Mouse (Mus musculus) cortical plate, adult 2 months (tissue): Measurements from ENCODE around the gene Il17rc. TPM values are rescaled to one million over a fixed set of nuclear protein-coding genes. Genes with fewer than 3 reads are reported as not detected.

ENCODE experiments used
- H3K27ac ChIP-seq: fragments of 200-500 bp; 2 replicates; pipeline ENCODE4 v1.5.1; 2012; ENCODE audit warnings: low read length, control low read depth, inconsistent platforms; ENCODE audit not compliant: insufficient read depth
- H3K4me1 ChIP-seq: fragments of 200-500 bp; 2 replicates; pipeline ENCODE4 v1.6.1; 2011; ENCODE audit warnings: low read length; ENCODE audit not compliant: control insufficient read depth, insufficient read depth
- H3K4me3 ChIP-seq: fragments of 200-500 bp; 2 replicates; pipeline ENCODE4 v1.5.1; 2011; ENCODE audit warnings: mild to moderate bottlenecking, low read length, control low read depth; ENCODE audit not compliant: insufficient read depth
- CTCF ChIP-seq: fragments of 200-500 bp; IDR thresholded peaks from 2 replicates; pipeline ENCODE4 v1.5.1; 2011; ENCODE audit warnings: mild to moderate bottlenecking, control low read depth, low read length; ENCODE audit not compliant: insufficient read depth; ENCODE audit errors: extremely low read depth
- POLR2A ChIP-seq: fragments of 200-500 bp; IDR thresholded peaks from 2 replicates; pipeline ENCODE4 v1.6.1; 2011; ENCODE audit warnings: mild to moderate bottlenecking, low read length, control low read depth; ENCODE audit not compliant: insufficient read depth; ENCODE audit errors: extremely low read depth
- polyA plus RNA-seq: library from polyadenylated mRNA; depleted of rRNA; stranded (reverse); fragments of >200 nt; gene quantifications from 2 replicates; pipeline ENCODE4 v1.2.3, GENCODE M21; 2012

Gene Il17rc
- polyA plus RNA-seq, 1 experiment = 6.9 TPM

DNA sequence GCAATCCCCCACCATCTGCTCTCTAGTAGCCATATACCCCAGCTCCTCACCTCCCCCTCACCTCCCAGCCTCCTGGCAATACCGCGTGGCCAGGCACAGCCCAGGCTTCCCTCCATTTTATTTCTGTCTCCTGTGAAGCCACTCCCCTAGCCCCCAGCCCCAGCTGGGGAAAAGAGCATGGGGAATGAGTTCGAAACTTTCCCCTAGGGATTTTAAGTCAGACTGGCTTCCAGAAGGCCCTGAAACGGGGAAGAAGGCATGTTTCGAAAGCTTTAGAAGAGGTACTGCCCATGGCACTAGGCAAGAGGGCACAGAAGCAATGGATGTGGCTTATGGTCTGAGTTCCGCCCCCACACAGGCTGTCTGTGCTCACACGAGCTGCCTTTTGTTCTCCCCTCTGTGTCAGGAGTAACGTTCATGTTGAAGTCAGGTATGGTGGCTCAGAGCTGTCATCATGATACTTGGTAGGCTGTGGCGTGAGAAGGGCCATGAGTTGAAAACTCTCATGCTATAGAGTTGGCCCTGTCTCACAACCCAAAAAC lies 35.5 kb upstream of the Il17rc start, which contains the start of gene Cidec:
Gene Cidec, minus strand, starts transcription at position 97 of the 542 bp plus-strand sequence.
- TF ChIP-seq POLR2A = no peak
- H3K4me3 ChIP-seq = no peak within 1 kb of the TSS
- no peaks in the 10 kb centered on the region for H3K4me1 ChIP-seq
- H3K27ac ChIP-seq = no peak within 1 kb of the TSS

DNA sequence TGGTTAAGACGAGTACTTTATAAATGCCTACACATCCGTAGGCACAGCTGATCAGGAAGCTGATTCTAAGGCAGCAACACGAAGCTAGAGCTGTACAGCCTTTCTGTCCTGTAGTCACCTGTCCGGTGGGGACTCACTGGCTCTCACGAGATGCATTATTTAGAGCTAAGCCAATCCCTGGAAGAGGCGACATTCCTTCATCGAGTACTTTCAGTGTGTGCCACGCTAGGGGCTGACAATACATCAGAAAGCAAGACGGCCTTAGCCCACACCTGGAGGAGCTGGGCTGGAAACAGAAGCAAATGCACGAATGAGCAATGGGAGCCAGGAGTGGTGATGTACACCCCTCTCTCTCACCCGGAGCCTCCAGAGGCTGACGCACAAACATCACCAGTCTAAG lies 34.1 kb upstream of the Il17rc start:
- no peak for TF ChIP-seq CTCF
- no peak for TF ChIP-seq POLR2A
- Histone ChIP-seq H3K4me1 (no peaks in the 10 kb centered on the region), H3K4me3 (no peak overlapping the region), H3K27ac (no peak overlapping the region)

DNA sequence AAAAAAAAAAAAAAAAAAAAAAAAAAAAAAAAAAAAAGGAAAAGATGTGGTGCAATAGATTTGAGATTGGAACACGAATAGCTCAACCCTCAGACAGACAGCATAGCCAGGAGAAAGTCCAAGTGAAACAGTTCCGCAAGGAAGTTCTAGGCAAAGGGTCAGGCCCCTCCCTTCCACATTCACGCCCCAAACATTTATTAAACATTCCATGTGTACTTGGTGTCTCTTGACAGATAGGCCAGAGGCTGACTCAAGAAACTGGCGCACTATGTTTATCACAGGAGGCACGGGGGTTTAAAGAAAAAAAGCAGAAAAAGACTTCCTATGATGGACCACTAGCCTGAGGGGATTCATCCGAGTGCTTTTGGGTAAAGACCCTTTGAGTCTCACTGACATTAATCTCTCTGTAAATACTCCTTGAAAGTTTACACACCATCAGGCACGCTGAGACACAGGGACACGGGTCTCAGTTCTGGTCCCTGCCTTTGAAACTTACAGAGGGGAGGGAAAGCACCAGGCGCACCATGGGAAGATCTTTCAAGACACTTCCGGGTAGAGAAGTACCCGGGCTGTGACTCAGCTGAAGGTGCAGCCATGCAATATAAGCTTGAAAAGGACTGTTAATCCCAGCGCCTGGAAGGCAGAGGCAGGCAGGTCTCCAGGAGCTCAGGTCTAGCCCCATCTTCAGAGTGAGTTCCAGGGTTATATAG lies 32.4 kb upstream of the Il17rc start:
- H3K4me3 ChIP-seq = no peak overlapping the region
- H3K4me1 ChIP-seq = peaks cover 2% of the 10 kb centered on the region; the same call in 1 of the 2 replicates
- no peak overlapping the region for H3K27ac ChIP-seq
- no peak for TF ChIP-seq CTCF
- TF ChIP-seq POLR2A = no peak

- TF ChIP-seq CTCF (no peak), POLR2A (no peak)
- no peak overlapping the region for H3K4me3 ChIP-seq
- H3K4me1 ChIP-seq = peaks cover 2% of the 10 kb centered on the region; the same call in 1 of the 2 replicates
- H3K27ac ChIP-seq = no peak overlapping the region
Measured at GRCm38 (mm10) chr6:113440686-113441085, 30.5 kb upstream of the Il17rc start.

GRCm38 (mm10) chr6:113441147-113441680 lies 30.0 kb upstream of the Il17rc start:
- Histone ChIP-seq H3K27ac (no peak overlapping the region), H3K4me1 (peaks cover 2% of the 10 kb centered on the region; the same call in 1 of the 2 replicates), H3K4me3 (no peak overlapping the region)
- TF ChIP-seq POLR2A (no peak), CTCF (peak; percentile 84)

DNA sequence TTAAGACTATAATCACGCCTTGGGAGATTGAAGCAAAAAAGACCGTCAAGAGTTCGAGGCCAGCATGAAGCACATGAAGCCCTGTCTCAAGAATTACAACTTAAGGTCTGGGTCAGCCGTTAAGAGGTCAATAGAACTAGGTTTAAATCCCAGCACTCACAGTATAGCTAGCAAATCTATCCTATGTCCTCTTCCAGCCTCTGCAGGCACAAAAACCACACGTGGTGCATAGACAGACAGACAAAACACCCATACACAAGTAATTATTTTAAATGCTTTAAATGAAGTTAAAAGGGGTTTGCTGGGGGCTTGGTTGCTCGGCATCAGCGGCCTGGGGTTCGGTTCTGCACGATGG lies 29.2 kb upstream of the Il17rc start:
- Histone ChIP-seq H3K27ac (0 out of 2 replicates have a peak overlapping the region, but pooled peaks have one; percentile 31), H3K4me3 (peak overlapping the region; percentile 83)
- no peak for TF ChIP-seq POLR2A
- no peak for TF ChIP-seq CTCF

DNA sequence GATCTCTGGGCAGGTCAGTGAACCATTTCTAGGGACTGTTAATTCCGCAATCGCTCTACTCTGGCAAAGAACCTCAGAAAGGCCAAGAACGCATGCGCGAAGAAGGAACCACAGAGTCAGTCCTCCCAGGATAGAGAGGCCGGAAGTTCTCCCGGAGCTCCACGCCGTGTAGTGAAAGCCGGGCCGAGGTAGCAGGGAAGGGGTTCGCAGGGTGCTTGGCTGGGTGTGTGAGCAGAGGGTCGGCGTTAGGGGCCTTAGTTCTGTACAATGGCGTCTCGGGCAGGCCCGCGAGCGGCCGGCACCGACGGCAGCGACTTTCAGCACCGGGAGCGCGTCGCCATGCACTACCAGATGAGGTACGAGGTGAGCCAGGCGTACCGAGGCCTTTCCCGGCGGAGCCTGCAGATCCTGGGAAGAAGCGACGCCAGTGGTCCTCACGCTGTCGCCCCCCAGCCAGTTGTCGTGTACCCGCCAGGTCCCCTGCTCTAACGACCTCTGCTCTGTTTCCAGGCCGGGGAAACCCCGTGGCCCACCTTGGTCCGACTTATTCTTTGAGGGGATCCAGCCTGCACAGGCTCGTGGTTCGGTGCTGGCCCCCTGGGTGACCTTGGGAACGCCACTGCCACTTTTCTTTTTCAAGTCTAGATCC lies 28.7 kb upstream of the Il17rc start, which contains the start of gene Jagn1:
Gene Jagn1, plus strand, starts transcription at position 128 of the 649 bp plus-strand sequence.
- peak within 1 kb of the TSS; percentile 83 for H3K4me3 ChIP-seq
- peak; percentile 81 for TF ChIP-seq POLR2A
- TF ChIP-seq CTCF = no peak
- peaks cover 2% of the 10 kb centered on the region; the same call in 1 of the 2 replicates for H3K4me1 ChIP-seq
- H3K27ac ChIP-seq = peak within 1 kb of the TSS; percentile 31; the same call in 1 of the 2 replicates

More for the DNA sequence above, 29.2 kb upstream of the Il17rc start:
- H3K4me1 ChIP-seq = peaks cover 2% of the 10 kb centered on the region; the same call in 1 of the 2 replicates

DNA sequence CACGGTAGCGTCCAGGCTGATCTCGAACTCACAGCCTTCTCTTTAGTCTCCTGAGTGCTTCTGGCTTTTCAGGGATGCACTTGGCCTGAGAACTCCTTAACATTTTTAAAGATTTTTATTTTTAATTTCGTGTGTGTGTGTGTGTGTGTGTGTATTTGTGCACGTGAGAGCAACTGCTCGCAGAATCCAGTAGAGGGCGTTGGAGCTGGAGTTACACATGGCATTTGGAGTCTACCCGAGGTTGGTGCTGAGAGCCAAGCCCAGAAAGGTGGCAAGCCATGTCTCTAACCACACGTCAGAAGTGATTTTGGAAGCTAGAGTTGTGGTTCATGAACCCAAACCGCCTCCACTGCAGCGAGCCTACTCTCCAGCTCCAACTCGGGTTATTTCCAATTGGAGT lies 28.1 kb upstream of the Il17rc start:
- TF ChIP-seq CTCF = no peak
- no peak for TF ChIP-seq POLR2A
- no peak overlapping the region for H3K27ac ChIP-seq
- H3K4me1 ChIP-seq = peaks cover 2% of the 10 kb centered on the region; the same call in 1 of the 2 replicates

DNA sequence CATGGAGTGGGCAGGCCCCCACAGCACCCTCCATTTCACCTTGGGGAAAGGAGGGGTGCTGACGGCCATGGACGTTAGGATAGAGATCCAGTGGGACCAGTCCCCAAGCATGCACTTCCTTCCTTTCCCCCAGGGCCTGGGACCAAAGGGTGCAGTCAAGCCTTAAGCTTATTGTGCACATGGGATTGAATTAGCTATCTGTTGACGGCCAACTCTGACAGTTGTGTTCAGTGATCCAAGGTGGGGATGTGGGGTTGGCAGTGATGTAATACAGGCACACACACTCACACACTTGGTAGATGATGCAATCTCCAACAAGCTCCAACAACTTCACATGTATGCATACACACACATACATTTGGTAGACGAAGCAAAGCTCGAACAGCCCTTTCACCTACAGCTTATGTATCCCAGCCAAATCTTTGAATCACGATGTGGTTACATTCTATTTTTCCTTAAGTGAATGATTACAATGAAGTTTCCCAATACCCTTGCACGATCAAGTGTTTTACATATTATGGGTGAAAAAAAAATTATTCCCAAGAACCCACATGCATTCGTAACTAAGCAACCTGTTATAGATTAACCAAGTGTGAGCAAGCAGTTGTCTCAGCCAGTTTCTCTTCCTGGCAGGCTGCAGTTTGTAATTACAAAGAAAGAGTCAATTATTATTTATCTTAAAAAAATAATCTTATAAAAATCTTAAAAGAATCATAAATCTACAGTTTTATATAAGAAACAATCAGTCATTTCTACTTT lies 26.8 kb upstream of the Il17rc start:
- Histone ChIP-seq H3K4me3 (no peak overlapping the region), H3K4me1 (peaks cover 2% of the 10 kb centered on the region; the same call in 1 of the 2 replicates), H3K27ac (no peak overlapping the region)
- TF ChIP-seq POLR2A (no peak), CTCF (no peak)

More for the DNA sequence above, 28.1 kb upstream of the Il17rc start:
- peak overlapping the region; percentile 83 for H3K4me3 ChIP-seq
